Mouse (Mus musculus) ES-Bruce4 (cell line): ENCODE measurements around the gene Ski. TPM values are rescaled to one million over a fixed set of nuclear protein-coding genes. Genes with fewer than 3 reads are reported as not detected.
A peak's percentile ranks its signal among the peaks of the same experiment; 100 is the strongest.

Experiments used
- H3K27ac ChIP-seq: 2 replicates; pipeline ENCODE4 v1.5.1; 2012; ENCODE audit warnings: low read length, inconsistent platforms; ENCODE audit not compliant: insufficient read depth
- H3K27me3 ChIP-seq: 2 replicates; pipeline ENCODE4 v1.6.1; 2012; ENCODE audit warnings: mild to moderate bottlenecking, low read length, inconsistent platforms; ENCODE audit not compliant: control insufficient read depth, poor library complexity, insufficient read depth, severe bottlenecking
- H3K36me3 ChIP-seq: 2 replicates; pipeline ENCODE4 v1.6.1; 2012; ENCODE audit warnings: inconsistent platforms, mild to moderate bottlenecking, low read length, moderate library complexity; ENCODE audit not compliant: control insufficient read depth, poor library complexity, insufficient read depth, severe bottlenecking
- H3K4me1 ChIP-seq: one replicate; pipeline ENCODE4 v1.8.1; 2011; ENCODE audit warnings: low read length; ENCODE audit not compliant: control insufficient read depth, insufficient read depth
- H3K4me3 ChIP-seq: 2 replicates; pipeline ENCODE4 v1.5.1; 2011; ENCODE audit warnings: low read depth, mild to moderate bottlenecking, low read length
- H3K9ac ChIP-seq: 2 replicates; pipeline ENCODE4 v1.6.1; 2012; ENCODE audit warnings: low read depth, mild to moderate bottlenecking, inconsistent platforms; ENCODE audit not compliant: poor library complexity, severe bottlenecking
- H3K9me3 ChIP-seq: replicated peaks from 2 replicates; pipeline ENCODE4 v1.6.1; 2012; ENCODE audit warnings: mild to moderate bottlenecking, low read length, inconsistent platforms; ENCODE audit not compliant: control insufficient read depth, poor library complexity, insufficient read depth, severe bottlenecking
- CTCF ChIP-seq: IDR thresholded peaks from one replicate; pipeline ENCODE4 v1.8.1; 2011; ENCODE audit warnings: low read depth, low read length
- EP300 ChIP-seq: IDR thresholded peaks from 2 replicates; pipeline ENCODE4 v1.6.1; 2011; ENCODE audit warnings: low read depth, low read length; ENCODE audit not compliant: insufficient read depth
- POLR2A ChIP-seq: IDR thresholded peaks from one replicate; pipeline ENCODE4 v1.8.1; 2011; ENCODE audit warnings: low read length; ENCODE audit not compliant: insufficient read depth
- polyA plus RNA-seq: library from polyadenylated mRNA; stranded (reverse); fragments of >200 nt; gene quantifications from 2 replicates; pipeline ENCODE4 v1.2.4, GENCODE M21; 2011; ENCODE audit warnings: low read depth; ENCODE audit not compliant: missing spikeins, insufficient read depth, insufficient read length

The Ski gene
- polyA plus RNA-seq, 1 experiment: 67.2 TPM

DNA sequence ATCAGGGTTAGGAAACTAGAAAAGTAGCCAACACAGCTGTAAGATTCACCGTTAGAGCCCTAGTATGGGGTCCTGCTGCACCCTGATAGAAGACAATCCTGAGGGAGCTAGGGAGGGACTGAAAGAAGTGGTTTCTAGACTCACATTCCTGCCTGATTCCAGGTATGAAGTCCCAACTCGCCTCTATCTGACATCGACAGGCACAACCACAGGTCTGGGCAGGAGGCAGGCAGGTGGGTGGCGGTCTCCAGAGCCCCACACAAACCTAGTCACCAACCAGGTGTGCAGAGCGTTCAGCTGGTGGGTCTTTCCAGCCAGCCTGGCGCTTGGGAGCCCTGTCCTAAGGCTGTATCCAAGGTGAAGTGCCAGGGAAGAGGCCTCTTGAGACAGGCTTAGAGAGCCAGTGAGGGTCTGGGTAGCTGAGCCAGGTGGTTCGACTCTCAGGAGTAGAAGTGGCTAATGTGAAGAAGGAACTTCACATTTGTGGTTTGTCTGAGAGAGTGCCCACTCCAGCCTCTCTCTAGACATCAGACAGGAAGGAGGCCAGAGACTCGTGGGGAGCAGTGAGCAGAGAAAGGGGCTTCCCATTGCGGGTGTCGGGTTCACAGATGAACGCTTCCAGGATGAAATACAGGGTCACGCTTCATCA is 14.5 kb upstream of the Ski start:
- Histone ChIP-seq H3K4me1 (no peaks in the 10 kb centered on the region), H3K9me3 (no peaks in the 10 kb centered on the region), H3K27ac (no peak overlapping the region), H3K36me3 (no peaks in the 10 kb centered on the region), H3K27me3 (no peaks in the 10 kb centered on the region), H3K4me3 (no peak overlapping the region), H3K9ac (no peak overlapping the region)
- no peak for TF ChIP-seq CTCF
- TF ChIP-seq POLR2A: no peak
- no peak for TF ChIP-seq EP300

DNA sequence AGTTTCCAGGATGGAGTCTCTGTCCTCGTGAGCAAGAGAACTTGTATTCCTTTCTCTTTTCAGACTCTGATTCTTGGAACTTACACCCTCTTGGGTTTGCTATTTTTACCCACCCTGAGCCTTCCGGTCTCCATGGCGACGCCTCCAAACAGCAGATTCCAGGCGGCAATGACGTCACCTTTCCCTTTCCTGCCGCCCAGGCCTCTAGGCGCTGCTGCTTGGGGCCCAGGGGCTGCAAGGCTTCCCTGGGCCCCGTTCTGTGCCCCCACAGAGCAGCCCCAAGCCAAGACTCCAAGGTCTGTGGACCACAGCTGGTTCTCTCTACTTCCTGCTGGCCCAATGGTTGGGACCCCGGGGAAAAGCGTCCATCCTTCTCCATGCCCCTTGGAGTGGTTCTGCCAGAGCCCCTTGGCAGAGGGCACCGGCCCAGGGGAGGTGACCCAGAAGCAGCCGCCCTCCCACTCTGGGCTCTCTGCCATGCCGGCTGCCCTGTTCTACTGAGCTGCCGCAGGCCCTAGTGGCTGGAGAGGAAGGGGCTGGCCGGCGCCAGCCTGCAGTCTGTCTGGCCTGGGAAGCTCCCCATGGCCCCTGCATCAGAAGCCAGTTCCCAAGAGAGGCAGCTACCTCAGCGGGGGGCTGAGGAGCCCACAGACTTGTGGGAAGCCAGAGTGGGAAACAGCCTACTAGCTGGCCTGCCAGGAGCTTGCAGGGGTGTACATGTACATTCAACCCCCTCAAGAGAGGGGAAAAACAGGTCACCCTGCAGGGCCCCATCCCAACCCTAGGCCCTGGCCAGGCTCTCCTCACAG is 13.1 kb upstream of the Ski start:
- no peaks in the 10 kb centered on the region for H3K4me1 ChIP-seq
- no peak overlapping the region for H3K27ac ChIP-seq
- TF ChIP-seq CTCF: no peak
- TF ChIP-seq POLR2A: no peak
- TF ChIP-seq EP300: no peak
- H3K27me3 ChIP-seq: no peaks in the 10 kb centered on the region
- no peaks in the 10 kb centered on the region for H3K36me3 ChIP-seq
- H3K9me3 ChIP-seq: no peaks in the 10 kb centered on the region
- peak overlapping the region; percentile 42 for H3K4me3 ChIP-seq
- H3K9ac ChIP-seq: peak overlapping the region; percentile 48

DNA sequence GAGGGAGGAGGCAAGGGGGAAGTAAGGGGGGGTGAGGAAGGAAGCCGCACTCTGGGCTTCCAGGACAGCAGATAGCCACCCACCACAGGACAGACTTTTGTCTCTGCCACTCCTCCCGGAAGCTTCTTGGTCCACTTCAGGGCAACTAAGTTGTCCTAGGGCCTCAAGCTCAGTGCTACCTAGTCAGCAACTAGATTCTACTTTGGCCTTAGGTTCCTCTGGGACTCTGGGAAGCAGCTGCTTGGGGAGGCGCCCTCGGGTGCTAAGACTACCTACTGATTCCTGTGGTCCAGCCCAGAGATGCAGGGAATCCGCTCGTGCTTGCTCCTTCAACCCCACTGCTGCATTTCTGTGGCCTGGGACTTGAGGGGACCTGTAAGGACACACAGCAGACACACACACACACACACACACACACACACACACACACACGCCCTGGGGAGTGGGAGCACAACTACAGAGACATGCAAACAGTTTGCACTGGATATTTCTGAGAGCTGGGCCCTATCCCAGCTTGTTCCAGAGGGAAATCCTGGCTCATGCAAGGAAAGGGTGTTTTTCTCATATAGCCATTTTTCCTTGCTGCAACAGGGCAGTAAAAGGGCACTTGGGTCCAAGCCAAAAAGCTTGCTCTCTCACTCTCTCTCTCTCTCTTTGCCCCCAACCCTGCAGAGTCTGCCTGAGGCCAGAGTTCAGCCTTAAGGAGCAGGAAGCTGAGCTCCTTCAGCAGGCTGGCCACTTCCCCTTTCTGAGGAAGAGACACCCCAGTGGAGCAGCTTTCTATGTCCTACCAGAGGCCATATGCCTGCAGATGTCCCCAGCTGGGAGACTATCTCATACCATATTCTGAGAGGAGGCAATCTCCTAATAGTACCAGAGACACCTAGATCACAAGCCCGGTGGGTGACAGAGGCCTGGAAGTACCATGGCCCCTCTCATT is 12.2 kb upstream of the Ski start:
- no peak overlapping the region for H3K4me3 ChIP-seq
- H3K9ac ChIP-seq: peak overlapping the region; percentile 48; the same call in 1 of the 2 replicates
- no peaks in the 10 kb centered on the region for H3K36me3 ChIP-seq
- H3K27ac ChIP-seq: no peak overlapping the region
- H3K9me3 ChIP-seq: no peaks in the 10 kb centered on the region
- H3K27me3 ChIP-seq: no peaks in the 10 kb centered on the region
- TF ChIP-seq EP300: no peak
- no peak for TF ChIP-seq CTCF
- no peak for TF ChIP-seq POLR2A
- no peaks in the 10 kb centered on the region for H3K4me1 ChIP-seq

DNA sequence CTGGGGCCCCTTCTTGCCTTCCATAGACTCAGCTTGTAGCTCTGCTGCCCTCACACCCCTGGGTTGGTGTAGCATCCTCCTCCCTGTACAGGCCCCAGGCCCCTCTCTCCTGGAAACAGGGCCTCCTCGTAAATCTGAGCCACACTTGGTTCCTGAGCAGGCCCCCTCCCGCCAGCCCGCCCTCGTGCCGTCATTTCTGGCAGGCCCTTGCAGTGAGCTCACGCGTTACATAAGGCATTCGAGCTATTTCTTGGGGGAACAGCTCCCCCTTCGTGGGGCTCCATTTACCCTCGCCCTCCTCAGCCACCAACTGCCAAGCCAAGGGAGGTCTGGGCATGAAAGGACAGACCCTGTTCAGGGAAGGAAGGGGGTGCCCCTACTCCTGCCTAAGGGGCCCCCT is 11.5 kb upstream of the Ski start:
- H3K36me3 ChIP-seq: no peaks in the 10 kb centered on the region
- no peaks in the 10 kb centered on the region for H3K4me1 ChIP-seq
- no peak overlapping the region for H3K4me3 ChIP-seq
- TF ChIP-seq POLR2A: no peak
- H3K9me3 ChIP-seq: no peaks in the 10 kb centered on the region
- no peak overlapping the region for H3K27ac ChIP-seq
- H3K27me3 ChIP-seq: no peaks in the 10 kb centered on the region
- no peak overlapping the region for H3K9ac ChIP-seq

DNA sequence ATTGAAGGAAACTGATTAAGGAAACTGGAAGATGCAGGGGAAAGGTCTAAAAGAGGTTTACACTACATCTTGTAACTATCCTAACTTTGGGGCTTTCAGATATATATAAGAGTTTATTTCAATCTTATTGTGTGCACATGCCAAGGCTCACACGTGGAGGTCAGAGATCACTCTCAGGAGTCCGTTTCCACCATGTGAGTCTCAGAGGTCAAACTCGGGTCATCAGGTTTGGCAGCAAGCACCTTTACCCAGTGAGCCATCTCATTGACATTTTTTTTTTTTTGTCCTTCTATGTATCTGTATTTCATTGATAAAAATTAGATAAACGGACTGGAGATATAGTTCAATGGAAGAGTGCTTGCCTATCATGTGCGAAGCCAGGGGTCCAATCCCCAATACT is 6.1 kb upstream of the Ski start:
- no peaks in the 10 kb centered on the region for H3K4me1 ChIP-seq
- H3K36me3 ChIP-seq: no peaks in the 10 kb centered on the region
- H3K4me3 ChIP-seq: no peak overlapping the region
- no peaks in the 10 kb centered on the region for H3K27me3 ChIP-seq
- no peak overlapping the region for H3K9ac ChIP-seq
- no peaks in the 10 kb centered on the region for H3K9me3 ChIP-seq
- TF ChIP-seq EP300 (no peak), CTCF (no peak), POLR2A (no peak)
- no peak overlapping the region for H3K27ac ChIP-seq

DNA sequence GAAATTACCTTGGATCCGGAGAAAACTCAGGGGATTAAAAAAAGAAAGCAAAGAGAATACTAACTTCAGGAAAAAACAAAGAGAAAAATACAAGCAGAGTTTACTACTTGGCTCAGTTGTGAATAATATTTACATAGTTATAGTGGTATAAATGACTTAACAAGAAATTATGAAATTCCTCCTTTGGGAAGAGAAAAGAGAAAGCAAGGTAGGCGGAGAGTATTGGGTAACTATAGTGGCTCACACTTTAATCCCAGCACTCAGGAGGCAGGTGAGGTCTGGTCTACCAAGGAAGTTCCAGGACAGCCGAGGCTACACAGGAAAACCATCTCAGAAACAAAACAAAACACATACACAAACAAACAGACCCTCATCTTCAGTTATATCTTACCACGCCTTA is 5.6 kb upstream of the Ski start:
- H3K27ac ChIP-seq: no peak overlapping the region
- H3K36me3 ChIP-seq: no peaks in the 10 kb centered on the region
- no peak for TF ChIP-seq EP300
- TF ChIP-seq CTCF: no peak
- no peak for TF ChIP-seq POLR2A
- no peaks in the 10 kb centered on the region for H3K4me1 ChIP-seq
- no peaks in the 10 kb centered on the region for H3K9me3 ChIP-seq
- no peak overlapping the region for H3K4me3 ChIP-seq
- H3K27me3 ChIP-seq: no peaks in the 10 kb centered on the region
- H3K9ac ChIP-seq: no peak overlapping the region
